Mouse (Mus musculus) MEL (cell line): ENCODE data around the gene Ubp1.

Experiments used
- CTCF ChIP-seq, 3 experiments: IDR thresholded peaks in 2 of 3; conservative IDR thresholded peaks in 1 of 3; 2 replicates each; pipeline ENCODE4 v1.5.1; 2011 to 2012; ENCODE audit warnings: low read length in 3 of 3, low read depth in 2 of 3, mild to moderate bottlenecking in 2 of 3, improper control_type of control experiment in 1 of 3, inconsistent platforms in 1 of 3, mixed read lengths in 1 of 3, moderate library complexity in 1 of 3; ENCODE audit not compliant: control insufficient read depth in 1 of 3, insufficient read depth in 1 of 3, poor library complexity in 1 of 3, severe bottlenecking in 1 of 3
- EP300 ChIP-seq, 2 experiments: IDR thresholded peaks; 2 replicates each; pipeline ENCODE4 v1.6.1; 2011; ENCODE audit warnings: improper control_type of control experiment in 2 of 2, low read length in 2 of 2, low read depth in 1 of 2, mild to moderate bottlenecking in 1 of 2
- GATA1 ChIP-seq: IDR thresholded peaks from 2 replicates; pipeline ENCODE4 v1.6.1; 2011; ENCODE audit warnings: low read depth, low read length, improper control_type of control experiment
- UBTF ChIP-seq: IDR thresholded peaks from 2 replicates; pipeline ENCODE4 v1.6.1; 2012; ENCODE audit warnings: low read depth, mild to moderate bottlenecking, inconsistent platforms, low read length, improper control_type of control experiment, moderate library complexity, borderline replicate concordance; ENCODE audit not compliant: insufficient read depth

DNA sequence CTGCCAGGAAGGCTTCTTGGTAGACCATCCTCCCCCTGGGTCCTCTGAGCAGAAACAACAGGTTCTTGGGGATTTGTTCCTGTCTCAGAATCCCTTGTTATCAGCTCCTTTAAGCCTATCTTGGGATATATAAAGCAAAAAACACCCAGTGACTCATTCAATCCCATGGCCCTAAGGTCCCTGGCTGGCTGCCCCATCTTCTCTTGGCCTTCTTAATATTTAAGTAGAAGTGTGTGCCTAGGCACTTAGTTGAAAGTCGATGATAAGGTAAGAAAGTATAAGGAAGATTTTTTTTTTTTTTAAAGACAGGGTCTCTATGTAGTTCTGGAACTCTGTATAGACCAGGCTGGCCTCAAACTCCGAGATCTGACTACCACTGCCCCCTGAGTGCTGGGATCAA lies 51.7 kb downstream of the Ubp1 start:
- TF ChIP-seq CTCF (IDR thresholded peaks at IDR 0.05 in 2 of 3, conservative IDR thresholded peaks at IDR 0.05 in 1 of 3; ENCODE audit: control insufficient read depth in 1 of 3, insufficient read depth in 1 of 3, low read depth in 2 of 3, low read length in 3 of 3, poor library complexity in 1 of 3, severe bottlenecking in 1 of 3) (no peak), UBTF (no peak), GATA1 (no peak), EP300 (IDR thresholded peaks at IDR 0.05; ENCODE audit: low read depth in 1 of 2, low read length in 2 of 2) (no peak)
